Mouse (Mus musculus) neutrophil, adult 5-6 weeks (primary cell): ENCODE measurements around the gene Col20a1. TPM values are rescaled to one million over a fixed set of nuclear protein-coding genes. Genes with fewer than 3 reads are reported as not detected.
A peak's percentile ranks its signal among the peaks of the same experiment; 100 is the strongest.

Experiments used
- ATAC-seq: fragments of 151-379, 151-347 bp; 2 replicates; pipeline ENCODE4 v1.8.0; 2017; ENCODE audit warnings: mild to moderate bottlenecking, moderate TSS enrichment; ENCODE audit not compliant: insufficient number of reproducible peaks, poor library complexity, low FRiP score, severe bottlenecking; ENCODE audit errors: extremely low read depth
- total RNA-seq: library from RNA; stranded (forward); fragments of 200-1000 nt; gene quantifications from 2 replicates; pipeline ENCODE4 v1.2.3, GENCODE M21; 2017

Gene Col20a1
- total RNA-seq, 1 experiment from 2014 or later = 1.6 TPM

DNA sequence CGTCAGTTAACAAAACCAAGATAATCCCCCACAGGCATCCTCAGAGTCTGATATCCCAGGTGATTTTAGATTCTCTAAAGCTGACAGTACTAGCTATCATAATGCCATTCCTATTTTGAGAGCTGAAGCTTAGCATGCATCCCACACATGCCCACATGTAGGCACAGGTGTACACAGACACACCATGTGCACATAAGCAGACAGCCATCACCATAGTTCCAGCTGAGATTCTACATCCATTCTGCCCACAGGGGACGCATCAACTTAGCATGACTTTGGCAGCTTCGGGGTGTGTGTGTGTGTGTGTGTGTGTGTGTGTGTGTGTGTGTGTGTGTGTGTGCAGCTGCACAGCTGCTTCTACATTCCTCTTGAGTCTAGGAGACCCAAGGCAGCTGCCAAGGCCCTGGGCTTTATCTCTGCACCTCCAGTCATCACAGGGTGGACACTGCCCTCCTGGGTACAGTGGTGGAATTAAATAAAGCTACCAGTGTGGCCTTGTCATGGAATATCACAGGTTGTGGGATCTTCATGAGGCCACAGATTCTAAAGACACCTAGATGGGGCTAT, 2.1 kb downstream of the Col20a1 start:
- no peak for ATAC-seq

DNA sequence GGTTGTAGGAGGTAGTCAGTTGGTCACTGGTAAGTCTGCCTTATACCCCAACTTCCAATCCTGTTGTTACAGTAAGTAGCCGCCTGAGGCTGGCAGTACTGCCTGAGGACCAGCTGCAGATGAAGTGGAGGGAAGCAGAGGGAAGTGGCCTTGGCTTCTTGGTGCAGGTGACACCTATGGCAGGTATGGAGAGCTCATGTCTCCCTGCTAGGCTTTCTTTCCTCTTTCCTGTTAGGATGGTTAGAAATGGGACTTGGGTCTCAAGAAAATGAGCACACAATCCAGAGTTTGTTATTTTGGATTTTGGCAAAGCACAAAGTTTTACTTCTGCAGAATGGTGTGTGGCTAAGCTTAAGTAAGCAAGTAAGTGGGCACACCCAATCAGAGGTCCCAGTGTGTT, 2.6 kb downstream of the Col20a1 start:
- no peak for ATAC-seq

DNA sequence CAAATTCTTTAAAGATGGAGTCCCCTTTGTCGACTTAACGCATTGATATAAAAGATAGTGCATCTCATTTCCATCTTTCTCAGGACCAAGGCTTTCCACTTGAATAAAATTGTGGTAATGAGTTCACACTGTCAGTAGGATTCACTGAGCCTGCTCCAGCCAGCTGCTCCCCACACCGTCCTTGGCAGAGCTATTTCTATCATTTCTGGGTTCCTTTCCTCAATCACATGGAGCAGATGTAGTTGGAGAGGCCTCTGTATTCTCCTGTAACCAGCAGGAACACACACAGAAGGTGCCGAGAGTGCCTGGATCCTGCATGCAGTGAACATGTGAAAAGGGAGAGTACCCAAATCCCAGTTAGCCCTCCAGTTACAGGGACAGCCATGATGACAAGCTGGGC, 4.0 kb downstream of the Col20a1 start:
- no peak for ATAC-seq

DNA sequence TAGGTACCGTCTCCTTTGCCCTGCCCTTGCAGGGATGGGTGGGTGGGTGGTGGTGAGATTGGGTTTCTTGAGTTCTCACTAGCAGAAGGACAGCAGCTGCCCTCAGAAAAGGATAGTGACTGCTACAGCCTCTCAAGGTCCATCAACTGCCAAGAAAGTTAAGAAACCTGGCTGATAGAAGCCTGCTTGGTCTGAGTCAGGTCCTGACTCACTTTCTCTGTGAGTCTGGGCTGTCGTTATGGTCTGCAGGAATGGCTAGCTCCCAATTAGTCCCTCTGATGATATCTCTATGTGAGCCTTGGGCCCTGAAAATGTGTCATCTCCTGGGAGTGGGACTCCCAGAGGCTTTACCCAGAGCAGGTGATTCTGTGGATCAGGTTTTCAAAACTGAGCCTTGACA, 8.0 kb downstream of the Col20a1 start:
- no peak for ATAC-seq

DNA sequence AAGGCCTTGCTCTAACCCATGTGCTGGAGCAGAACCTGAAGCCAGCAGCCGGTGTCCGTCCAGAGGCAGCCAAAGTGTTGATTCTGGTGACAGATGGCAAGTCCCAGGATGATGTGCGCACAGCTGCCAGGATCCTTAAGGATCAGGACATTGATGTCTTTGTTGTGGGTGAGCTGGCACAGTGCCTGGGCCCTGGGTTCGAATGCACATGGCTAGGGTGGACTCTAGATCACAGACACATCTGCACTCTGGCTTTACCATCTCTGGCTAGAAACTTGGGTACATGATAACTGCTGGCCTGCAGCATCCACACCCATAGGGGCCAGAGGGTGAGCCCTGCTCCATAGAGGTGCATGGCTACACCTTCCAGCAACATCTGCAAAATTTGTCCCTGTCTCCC, 9.1 kb downstream of the Col20a1 start:
- no peak for ATAC-seq

DNA sequence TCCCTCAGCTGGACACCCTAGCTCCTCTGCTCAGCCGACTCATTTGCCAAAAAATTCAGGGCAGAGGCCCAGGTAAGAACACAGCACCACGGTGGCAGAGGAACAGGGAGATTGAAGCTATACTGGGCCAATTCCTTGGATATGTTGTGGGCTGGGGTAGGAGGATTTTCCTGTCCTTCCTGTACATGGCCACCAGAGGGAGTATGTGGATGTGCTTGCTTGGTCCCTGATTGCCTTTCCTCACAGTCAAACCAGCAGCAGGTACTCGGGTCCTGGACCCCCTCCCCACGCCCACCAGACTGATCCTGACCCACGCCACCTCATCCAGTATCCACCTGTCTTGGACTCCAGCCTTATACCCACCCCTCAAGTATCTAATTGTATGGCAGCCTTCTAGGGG, 10.1 kb downstream of the Col20a1 start:
- peak; percentile 36; the same call in 1 of the 2 replicates for ATAC-seq

DNA sequence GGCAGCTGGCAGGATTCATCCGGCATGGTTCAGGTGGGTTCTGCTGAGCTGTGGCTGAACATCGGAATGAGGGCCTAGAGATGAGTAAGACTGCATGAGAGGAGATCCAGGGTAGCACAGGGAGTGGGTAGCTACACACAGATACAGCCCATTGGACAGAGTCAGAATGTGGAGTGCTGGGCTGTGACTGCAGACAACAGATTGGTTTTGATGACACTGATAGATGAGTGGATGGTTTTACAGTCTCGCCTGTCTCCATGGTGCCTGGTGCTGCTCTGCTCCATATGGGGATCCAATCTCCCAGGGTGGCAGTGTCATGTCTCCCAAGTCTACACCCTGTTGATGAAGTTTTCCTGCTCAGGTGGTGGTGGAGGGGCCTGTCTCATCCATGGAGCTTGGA, 10.6 kb downstream of the Col20a1 start:
- no peak for ATAC-seq

DNA sequence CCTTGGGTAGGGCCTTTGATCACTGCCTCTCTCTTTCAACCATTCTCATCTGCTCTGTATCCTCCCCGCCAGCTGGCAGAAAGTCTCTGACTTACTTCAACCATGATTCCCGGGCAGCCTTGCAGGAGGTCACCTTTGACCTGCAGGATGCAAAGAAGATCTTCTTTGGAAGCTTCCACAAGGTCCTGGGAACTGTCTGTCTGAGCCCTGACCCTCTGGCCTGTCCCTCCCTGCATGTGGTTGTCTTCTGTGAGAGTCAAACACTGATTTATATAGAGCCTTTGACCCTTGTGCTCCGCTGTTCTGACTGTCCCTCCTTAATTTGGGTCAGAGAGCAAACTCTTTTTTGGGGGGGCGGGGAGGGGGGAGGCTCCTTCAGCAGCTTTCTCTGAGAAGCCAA, 20.7 kb downstream of the Col20a1 start:
- ATAC-seq = no peak

DNA sequence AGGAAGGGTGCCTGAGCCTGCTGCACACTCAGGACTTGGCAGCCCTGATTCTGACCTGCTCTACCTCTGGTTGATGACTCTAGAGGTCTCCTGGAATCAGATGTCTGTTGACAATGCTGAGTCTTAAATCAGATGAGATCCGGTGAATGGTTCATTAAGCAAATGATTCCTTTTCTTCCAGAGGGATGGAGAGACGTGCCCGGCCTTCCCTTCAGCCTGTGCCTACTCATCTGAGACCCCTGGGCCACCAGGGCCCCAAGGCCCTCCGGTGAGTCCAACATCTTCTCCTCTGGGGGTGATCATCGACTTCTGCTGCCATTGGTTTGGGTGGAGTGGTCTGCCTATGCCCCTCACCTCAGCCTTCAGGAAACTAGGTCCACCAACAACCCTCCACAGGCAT, 22.0 kb downstream of the Col20a1 start:
- ATAC-seq = no peak

DNA sequence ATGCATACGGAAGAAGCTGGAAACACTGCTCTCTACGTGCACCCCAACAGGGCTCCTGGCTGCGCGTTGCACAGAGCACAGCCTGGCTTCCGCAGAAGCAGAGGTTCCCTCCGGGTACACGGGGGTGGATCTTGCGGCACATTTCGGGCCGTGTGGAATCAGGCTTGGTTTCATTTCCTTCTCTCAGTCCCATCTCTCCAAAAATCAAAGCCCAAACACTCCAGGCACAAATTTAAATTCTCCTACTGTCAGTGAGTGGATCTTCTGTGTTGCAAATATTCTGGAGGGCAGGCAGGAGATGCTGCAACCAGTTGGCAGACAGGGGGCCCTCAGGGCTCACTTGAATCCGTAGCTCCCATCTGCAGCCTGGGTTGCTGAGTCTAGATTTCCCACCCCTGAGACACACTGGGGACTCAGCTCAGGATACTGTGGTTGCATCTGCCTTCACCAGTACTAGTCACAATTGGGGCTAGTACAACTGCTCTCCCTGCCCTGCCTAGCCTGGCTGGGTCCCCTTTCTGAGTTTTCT, 45.1 kb downstream of the Col20a1 start:
- ATAC-seq = no peak

DNA sequence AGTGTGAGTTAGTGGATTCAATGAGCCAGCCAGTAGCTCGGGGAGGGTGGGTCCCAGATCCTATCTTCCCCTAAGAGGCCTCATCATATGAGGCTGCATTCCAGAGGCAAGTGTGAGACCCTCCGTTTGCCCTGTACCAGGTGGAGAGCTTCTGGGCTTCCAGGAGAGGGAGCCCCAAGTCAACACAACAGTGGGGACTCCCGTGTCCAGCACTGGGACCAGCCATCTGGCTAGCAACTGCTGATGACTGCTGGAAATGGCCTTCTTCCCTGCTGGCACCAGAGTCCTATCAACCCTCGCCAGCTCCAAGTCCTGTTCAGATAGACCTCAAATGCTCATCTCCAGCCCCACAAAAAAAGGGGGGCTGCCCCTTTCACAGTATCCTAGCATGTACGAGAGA, 46.1 kb downstream of the Col20a1 start:
- no peak for ATAC-seq

DNA sequence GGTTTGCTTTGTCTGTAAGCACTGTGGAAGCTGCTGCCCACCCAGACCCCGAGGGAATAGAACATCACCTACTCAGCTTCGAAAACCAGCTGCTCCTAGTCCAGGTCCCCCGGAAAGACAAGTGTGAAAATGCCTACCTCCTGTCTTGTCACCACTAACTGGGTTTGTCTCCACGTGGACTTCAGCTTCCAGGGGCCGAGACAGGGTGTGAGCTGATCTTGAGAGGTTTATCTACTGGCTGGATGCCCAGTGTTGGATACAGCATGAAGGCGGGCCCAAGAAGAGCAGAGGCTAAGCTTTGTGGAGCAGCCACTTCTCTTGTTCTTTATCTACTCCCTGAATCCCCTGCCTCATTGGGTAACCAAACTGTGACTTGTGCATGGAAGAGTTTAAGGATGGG, 47.0 kb downstream of the Col20a1 start:
- no peak for ATAC-seq

DNA sequence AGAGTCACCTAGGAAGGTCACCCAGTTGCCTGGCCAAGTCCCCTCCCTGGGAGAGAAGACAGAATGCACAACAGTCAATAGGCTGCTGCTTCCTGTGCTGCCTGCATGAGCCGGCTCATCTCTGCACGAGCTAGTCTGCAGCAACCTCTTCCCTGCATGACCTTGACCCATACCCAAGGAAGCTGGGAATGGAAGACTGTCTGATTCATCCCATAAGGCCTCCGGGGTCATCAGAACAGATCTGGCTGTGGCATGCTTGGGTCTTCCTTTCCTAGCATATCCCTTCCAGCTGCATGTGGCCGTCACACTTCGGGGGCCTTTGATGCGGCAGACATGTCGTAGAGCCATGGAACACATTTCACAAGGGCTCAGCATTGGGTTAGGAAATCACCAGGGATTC, 48.9 kb downstream of the Col20a1 start:
- ATAC-seq = no peak

DNA sequence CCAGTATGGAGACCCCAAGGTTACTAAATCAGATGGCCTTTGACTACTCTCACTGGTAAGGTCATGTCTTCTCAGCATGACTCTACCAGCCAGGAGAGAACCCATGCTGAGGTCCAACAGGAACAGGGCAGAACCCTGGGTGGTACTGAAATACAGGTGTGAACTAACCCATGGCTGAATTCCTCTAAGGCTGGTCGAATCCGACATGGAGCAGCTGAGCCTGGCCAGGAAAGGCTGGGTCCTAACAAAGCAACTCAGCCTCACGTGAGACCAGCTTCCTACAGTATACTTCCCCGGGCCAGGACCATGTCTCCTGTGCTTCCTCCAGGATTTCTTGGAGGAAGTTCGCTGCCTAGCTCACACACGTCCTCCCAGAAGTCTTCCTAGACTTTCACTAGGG, 50.2 kb downstream of the Col20a1 start:
- no peak for ATAC-seq

DNA sequence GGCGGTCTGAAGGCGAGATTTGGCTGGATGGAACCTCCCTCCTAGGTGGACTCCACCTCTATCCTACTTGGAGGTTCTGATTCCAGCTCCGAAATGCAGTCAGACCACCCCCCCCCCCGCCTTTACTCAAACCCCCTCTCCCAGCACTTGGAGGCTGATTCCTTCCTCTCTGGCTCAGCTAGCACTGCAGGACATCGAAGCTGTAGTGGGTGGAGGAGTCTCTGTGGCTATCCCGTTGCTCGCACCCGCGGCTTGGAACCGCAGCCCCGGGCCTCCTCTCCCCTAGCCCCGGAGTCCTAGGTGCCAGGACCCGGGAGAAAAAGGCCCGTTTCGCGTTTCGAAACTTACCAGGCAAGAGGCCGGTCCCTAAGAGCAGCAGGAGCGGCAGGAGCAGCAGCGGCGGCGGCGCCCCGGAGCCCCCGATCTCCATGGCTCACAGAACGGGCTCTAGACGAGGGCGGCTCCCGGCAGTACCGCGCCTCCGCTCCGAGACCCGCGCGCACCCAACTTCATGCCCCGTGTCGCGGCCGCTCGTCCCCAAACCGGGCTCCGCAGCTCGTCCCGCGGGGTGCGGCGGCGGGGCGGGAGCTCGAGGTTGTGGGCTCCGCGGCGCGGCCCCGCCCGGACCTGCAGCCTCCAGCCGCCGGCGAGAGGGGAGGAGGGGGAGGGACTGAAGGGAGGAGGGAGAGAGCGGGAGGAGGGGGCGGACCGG, 52.5 kb downstream of the Col20a1 start:
- ATAC-seq = no peak

DNA sequence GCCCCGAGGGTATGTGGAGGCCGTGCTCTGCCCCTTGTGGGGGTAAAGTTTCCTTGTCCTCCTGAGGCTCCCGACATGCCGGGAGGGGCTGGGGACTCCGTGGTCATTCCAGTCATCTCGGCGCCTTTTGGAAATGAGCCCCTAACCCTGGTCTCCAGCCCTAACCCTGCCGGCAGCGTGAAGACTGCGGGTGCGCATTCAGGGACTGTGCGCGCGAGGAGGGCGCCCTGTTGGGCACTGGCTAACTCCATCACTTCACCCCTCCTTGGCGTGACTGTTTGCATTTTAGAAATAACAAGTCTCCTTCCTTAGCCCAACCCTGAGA, 53.0 kb downstream of the Col20a1 start:
- no peak for ATAC-seq

DNA sequence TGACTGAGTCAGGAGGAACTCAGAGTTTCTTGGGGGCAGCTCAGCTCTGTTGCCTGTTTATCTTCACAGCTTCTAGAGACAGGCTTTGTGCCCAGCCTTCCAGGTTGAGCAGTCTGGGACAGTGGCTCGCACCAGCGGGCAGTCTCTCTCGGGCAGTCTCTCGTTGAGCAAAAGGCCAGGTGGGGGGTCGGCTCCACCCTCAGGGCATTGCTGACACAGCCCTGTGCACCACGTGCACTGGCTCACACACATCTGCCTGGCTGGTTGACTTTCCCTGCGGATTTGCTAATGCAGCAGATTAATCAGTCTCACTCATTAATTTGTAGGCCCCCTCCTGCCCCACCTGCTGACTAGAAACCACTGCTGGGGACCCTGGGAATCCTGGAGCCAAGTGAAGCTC, 55.6 kb downstream of the Col20a1 start:
- ATAC-seq = no peak

DNA sequence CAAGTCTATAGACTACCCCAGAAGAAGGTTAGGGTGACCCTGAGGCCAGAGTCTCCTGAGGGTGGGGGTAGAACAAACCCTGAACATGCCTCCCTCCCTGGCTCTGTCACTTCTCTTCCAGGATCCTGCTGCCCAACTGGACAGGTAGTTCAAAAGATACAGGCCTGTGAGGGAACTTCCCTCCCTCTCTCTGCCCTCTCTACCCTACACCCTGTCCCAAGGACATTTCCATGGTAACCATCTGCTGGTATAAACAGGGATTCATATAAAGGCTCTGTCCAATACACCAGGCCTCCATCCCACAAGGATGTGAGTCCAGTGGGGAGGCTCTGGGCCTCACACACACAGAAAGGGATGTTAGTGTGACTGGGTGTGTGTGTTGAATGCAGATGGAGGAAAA, 56.0 kb downstream of the Col20a1 start:
- ATAC-seq = no peak

DNA sequence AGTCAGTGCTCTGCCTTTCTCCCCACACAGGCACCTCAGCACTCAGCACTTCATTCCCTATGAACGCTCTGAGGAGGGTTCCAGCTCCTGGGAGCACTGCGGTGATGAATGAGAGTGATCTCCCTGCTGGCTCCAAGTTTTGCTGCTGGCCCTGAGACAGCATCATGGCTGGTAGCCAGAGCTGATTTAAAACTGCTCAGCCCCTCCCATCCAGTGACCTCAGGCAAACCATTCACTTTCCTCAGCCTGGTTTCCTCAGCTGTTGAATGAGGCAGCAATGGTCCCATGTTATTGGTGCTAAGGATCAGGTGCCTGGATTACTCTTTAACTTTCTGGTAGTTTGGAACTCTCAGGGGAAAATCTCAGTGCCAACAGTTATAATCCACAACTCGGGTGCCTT, 57.1 kb downstream of the Col20a1 start, which contains the start of gene Chrna4:
Gene Chrna4 (minus strand): TSS at position 110 of the 400 bp plus-strand sequence.
- ATAC-seq = no peak

DNA sequence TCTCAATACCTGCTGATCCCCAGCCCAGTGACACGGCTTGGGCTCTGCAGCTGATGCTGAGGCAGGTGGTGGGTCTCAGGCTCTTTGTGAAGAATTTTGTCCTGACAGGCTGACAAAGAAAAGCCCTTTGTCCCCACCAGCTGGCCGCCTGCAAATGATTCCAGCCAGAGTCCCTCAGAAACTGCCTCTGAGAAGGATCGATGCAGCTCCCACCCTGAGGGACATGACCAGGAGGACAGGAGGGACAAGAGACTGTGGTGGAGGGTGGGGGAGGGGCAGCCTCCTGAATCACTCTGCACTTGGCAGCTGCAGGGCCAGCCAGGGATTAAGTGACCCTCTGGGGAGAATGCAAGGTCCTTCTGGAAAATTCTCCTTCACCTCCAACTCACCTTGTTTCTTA, 57.7 kb downstream of the Col20a1 start:
- ATAC-seq = no peak
